16 mouse cellular contexts compared by ENCODE assay signal in genomic region chr11:109060527-109060908, GRCm38 (mm10).
DNase-seq lines count a peak whose midpoint lies in the region; ATAC-seq lines count a peak whose summit lies in the region.
"Had no signal": no experiment of that assay in that cellular context is flagged by ENCODE, and none has a peak within 500 bp of the region (broad histone marks: within the 10 kb centered on the region; RNA-seq: fewer than 3 reads in every experiment).

No protein-coding gene starts in this region.

- H3K4me2 ChIP-seq in midbrain, embryonic 13.5 days (replicated peaks) = no peak overlapping the region
- H3K4me2 ChIP-seq: liver, embryonic 12.5 days; midbrain, embryonic 15.5 days had no signal

- no peaks in the 10 kb centered on the region for H3K27me3 ChIP-seq in embryonic facial prominence, embryonic 10.5 days (replicated peaks; ENCODE audit: low read depth, poor library complexity, severe bottlenecking)
- no peaks in the 10 kb centered on the region for H3K27me3 ChIP-seq in midbrain, embryonic 13.5 days
- H3K27me3 ChIP-seq: liver, embryonic 12.5 days; midbrain, embryonic 15.5 days had no signal

- no peak for ATAC-seq in midbrain, embryonic 13.5 days
- ATAC-seq: forebrain, embryonic 14.5 days; hindbrain, postnatal 0 days; liver, embryonic 12.5 days; midbrain, embryonic 15.5 days had no signal

- no peak overlapping the region for H3K9ac ChIP-seq in midbrain, embryonic 13.5 days (replicated peaks)
- H3K9ac ChIP-seq: liver, embryonic 12.5 days; midbrain, embryonic 15.5 days had no signal

- H3K9me3 ChIP-seq in embryonic facial prominence, embryonic 10.5 days = no peaks in the 10 kb centered on the region
- no peaks in the 10 kb centered on the region for H3K9me3 ChIP-seq in midbrain, embryonic 13.5 days
- H3K9me3 ChIP-seq: liver, embryonic 12.5 days; midbrain, embryonic 15.5 days had no signal

- 89% methylated on average over 3 of the region's 3 CpGs for WGBS in embryonic facial prominence, embryonic 10.5 days
- 85% methylated on average over 3 of the region's 3 CpGs for WGBS in midbrain, embryonic 13.5 days

- H3K27ac ChIP-seq in embryonic facial prominence, embryonic 10.5 days (replicated peaks) = no peak overlapping the region
- no peak overlapping the region for H3K27ac ChIP-seq in midbrain, embryonic 13.5 days
- H3K27ac ChIP-seq: hindbrain, postnatal 0 days; kidney, postnatal 0 days; liver, embryonic 12.5 days; midbrain, embryonic 15.5 days had no signal

- H3K4me1 ChIP-seq in embryonic facial prominence, embryonic 10.5 days = no peaks in the 10 kb centered on the region
- no peaks in the 10 kb centered on the region for H3K4me1 ChIP-seq in midbrain, embryonic 13.5 days (replicated peaks)
- H3K4me1 ChIP-seq: liver, embryonic 12.5 days had no signal

- H3K36me3 ChIP-seq in embryonic facial prominence, embryonic 10.5 days (replicated peaks) = no peaks in the 10 kb centered on the region
- no peaks in the 10 kb centered on the region for H3K36me3 ChIP-seq in midbrain, embryonic 13.5 days
- H3K36me3 ChIP-seq: liver, embryonic 12.5 days; midbrain, embryonic 15.5 days had no signal

- no peak overlapping the region for H3K4me3 ChIP-seq in embryonic facial prominence, embryonic 10.5 days
- no peak overlapping the region for H3K4me3 ChIP-seq in midbrain, embryonic 13.5 days (replicated peaks)
- H3K4me3 ChIP-seq: erythroblast, embryonic 14.5 days; liver, embryonic 12.5 days; midbrain, embryonic 15.5 days had no signal

- DNase-seq in adrenal gland, postnatal 14 days = peak; percentile 59
- no peak for DNase-seq in adrenal gland, postnatal 4 days (ENCODE audit: low spot score in 2 of 2)
- peak; percentile 6 for DNase-seq in embryonic facial prominence, embryonic 10.5 days (ENCODE audit: low spot score)
- peak; percentile 9 to 36 for DNase-seq in heart, adult 9 months (ENCODE audit: low spot score in 2 of 2)
- DNase-seq in lung, postnatal 10 days = peak; percentile 84
- no peak for DNase-seq in thymus, postnatal 0 days (ENCODE audit: low spot score)
- no peak for DNase-seq in left cerebral cortex, postnatal 36 days (ENCODE audit: low spot score in 2 of 2)
- DNase-seq: cerebellum, adult 18-20 months; kidney, adult 11 months had no signal

- intact Hi-C loops in left cerebral cortex, postnatal 36 days (cut with DNase I) = no loop called here

Comparison
In these comparisons a context has a peak if more than half of its experiments do, and no peak if none do; other contexts are left out.
1. DNase-seq: peak in adrenal gland, postnatal 14 days (single experiment), embryonic facial prominence, embryonic 10.5 days (single experiment), heart, adult 9 months (2 of 2) and lung, postnatal 10 days (single experiment); none in adrenal gland, postnatal 4 days (0 of 2), thymus, postnatal 0 days (single experiment) and left cerebral cortex, postnatal 36 days (0 of 2).